Mouse (Mus musculus): ENCODE measurements around the gene Nme9.

- TF ChIP-seq CTCF (conservative IDR thresholded peaks at IDR 0.05; ENCODE audit: insufficient read depth, insufficient read length, low read depth, low read length) = no peak
- TF ChIP-seq POLR2A (IDR thresholded peaks at IDR 0.05; ENCODE audit: low read depth, low read length) = no peak
Measured at GRCm38 (mm10) chr9:99431963-99432362, 19.3 kb upstream of the Nme9 start.

Data from kidney, adult 2 months (tissue).